Mouse (Mus musculus) adrenal gland, adult 18-20 months (tissue): ENCODE results near the gene Wrnip1. TPM values are rescaled to one million over a fixed set of nuclear protein-coding genes. Genes with fewer than 3 reads are reported as not detected.

ENCODE experiments used
- DNase-seq, 2 experiments: peaks; one replicate each; pipeline ENCODE4 v3.0.0; 2021 to 2022; ENCODE audit warnings: low spot score in 2 of 2
- total RNA-seq, 2 experiments: library from RNA; stranded (reverse); gene quantifications; 1 replicate in 1 of 2; 2 replicates in 1 of 2; pipeline ENCODE4 v1.2.3; 2021

Gene Wrnip1
- total RNA-seq, 2 experiments from 2014 or later, result 28.0 to 54.6 TPM

- peak in 1 of 2 experiments; percentile 30 for DNase-seq
These were observed 2.0 kb downstream of the Wrnip1 start for GRCm38 (mm10) chr13:32803701-32804345.

- DNase-seq, result no peak
These were observed 5.0 kb downstream of the Wrnip1 start for GRCm38 (mm10) chr13:32806820-32807219.

GRCm38 (mm10) chr13:32807624-32808023, 5.8 kb downstream of the Wrnip1 start:
- no peak for DNase-seq

GRCm38 (mm10) chr13:32819241-32819640, 17.4 kb downstream of the Wrnip1 start:
- DNase-seq, result no peak

- no peak for DNase-seq
These were observed 18.1 kb downstream of the Wrnip1 start for GRCm38 (mm10) chr13:32819926-32820325.

- no peak for DNase-seq
These were observed 19.8 kb downstream of the Wrnip1 start for GRCm38 (mm10) chr13:32821671-32822070.

- DNase-seq, result no peak
These were observed 21.3 kb downstream of the Wrnip1 start for GRCm38 (mm10) chr13:32823126-32823525.

GRCm38 (mm10) chr13:32824377-32825330, 22.8 kb downstream of the Wrnip1 start:
- DNase-seq, result no peak

- no peak for DNase-seq
These were observed 23.7 kb downstream of the Wrnip1 start for GRCm38 (mm10) chr13:32825546-32825945.

GRCm38 (mm10) chr13:32827111-32827822, 25.4 kb downstream of the Wrnip1 start:
- DNase-seq, result no peak

GRCm38 (mm10) chr13:32827951-32828350, 26.1 kb downstream of the Wrnip1 start:
- peak; percentile 67 to 71 for DNase-seq

- DNase-seq, result no peak
These were observed 27.0 kb downstream of the Wrnip1 start for GRCm38 (mm10) chr13:32828886-32829285.

GRCm38 (mm10) chr13:32831505-32832273, 29.9 kb downstream of the Wrnip1 start:
- DNase-seq, result no peak

- no peak for DNase-seq
These were observed 30.9 kb downstream of the Wrnip1 start for GRCm38 (mm10) chr13:32832776-32833175.

- no peak for DNase-seq
These were observed 31.4 kb downstream of the Wrnip1 start for GRCm38 (mm10) chr13:32833237-32833636.

GRCm38 (mm10) chr13:32834513-32834912, 32.7 kb downstream of the Wrnip1 start:
- no peak for DNase-seq

- no peak for DNase-seq
These were observed 37.5 kb downstream of the Wrnip1 start for GRCm38 (mm10) chr13:32839314-32839713.

- no peak for DNase-seq
These were observed 39.5 kb downstream of the Wrnip1 start for GRCm38 (mm10) chr13:32841349-32841748.

GRCm38 (mm10) chr13:32846221-32846620, 44.4 kb downstream of the Wrnip1 start:
- DNase-seq, result no peak

GRCm38 (mm10) chr13:32849092-32849491, 47.3 kb downstream of the Wrnip1 start:
- no peak for DNase-seq
